Mouse (Mus musculus): ENCODE results near the gene Sco1.
A peak's percentile ranks its signal among the peaks of the same experiment; 100 is the strongest.
"Not testable (repeated sequence)": the region's sequence is repeated elsewhere in the genome, so short reads cannot be mapped to it uniquely, and the experiment has no call there.

Sco1 gene

DNA sequence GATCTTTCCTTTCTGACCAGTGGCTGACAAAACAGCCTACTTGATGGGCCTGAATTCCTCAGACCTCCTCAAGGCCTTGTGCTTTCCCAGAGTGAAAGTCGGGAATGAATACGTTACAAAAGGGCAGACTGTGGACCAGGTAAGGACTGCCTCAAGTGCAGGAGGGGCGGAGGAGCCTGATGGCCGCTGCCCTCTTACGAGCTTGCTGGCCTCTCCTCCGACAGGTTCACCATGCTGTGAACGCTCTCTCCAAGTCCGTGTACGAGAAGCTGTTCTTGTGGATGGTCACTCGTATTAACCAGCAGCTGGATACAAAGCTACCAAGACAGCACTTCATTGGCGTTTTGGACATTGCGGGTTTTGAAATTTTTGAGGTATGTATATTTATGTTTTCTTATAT is 34.8 kb downstream of the Sco1 start:
- no peak for DNase-seq

DNA sequence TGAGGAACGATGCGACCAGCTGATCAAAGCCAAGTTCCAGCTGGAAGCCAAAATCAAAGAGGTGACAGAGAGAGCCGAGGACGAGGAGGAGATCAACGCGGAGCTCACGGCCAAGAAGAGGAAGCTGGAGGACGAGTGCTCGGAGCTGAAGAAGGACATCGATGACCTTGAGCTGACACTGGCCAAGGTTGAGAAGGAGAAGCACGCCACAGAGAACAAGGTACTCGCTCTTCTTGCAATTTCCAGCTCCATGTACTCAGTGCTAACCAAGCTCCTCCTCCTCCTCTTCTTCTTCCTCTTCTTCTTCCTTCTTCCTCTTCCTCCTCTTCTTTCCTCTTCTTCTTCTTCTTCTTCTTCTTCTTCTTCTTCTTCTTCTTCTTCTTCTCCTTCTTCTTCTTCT is 39.9 kb downstream of the Sco1 start:
- DNase-seq = not testable (repeated sequence)

DNA sequence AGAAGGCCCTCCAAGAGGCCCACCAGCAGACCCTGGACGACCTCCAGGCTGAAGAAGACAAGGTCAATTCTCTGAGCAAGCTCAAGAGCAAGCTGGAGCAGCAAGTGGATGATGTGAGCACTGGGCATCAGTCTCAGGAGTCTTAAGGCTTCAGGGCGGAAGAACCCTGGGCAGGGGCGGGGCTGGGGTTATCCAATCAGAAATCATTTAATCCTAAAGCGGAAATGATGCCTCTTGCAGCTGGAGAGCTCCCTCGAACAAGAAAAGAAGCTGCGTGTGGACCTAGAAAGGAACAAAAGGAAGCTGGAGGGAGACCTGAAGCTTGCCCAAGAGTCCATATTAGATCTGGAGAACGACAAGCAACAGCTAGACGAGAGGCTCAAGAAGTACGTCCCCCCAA is 40.7 kb downstream of the Sco1 start:
- DNase-seq = no peak

DNA sequence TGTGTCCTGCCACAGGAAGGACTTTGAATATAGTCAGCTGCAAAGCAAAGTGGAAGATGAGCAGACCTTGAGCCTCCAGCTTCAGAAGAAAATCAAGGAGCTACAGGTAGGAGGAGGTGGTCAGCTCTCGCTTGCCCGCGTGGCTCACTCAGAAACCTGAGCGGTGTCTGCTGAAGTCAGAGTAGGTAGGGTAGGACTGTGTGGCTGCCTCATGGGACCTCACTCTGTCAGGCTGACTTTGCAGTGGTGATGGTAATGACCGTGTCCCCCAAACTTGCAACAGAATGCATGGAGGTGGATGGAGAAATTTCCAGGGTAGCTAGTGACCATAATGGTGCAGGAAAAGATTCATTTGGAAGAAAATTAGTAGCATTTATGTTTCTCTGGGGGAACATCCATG is 41.2 kb downstream of the Sco1 start:
- DNase-seq = no peak

DNA sequence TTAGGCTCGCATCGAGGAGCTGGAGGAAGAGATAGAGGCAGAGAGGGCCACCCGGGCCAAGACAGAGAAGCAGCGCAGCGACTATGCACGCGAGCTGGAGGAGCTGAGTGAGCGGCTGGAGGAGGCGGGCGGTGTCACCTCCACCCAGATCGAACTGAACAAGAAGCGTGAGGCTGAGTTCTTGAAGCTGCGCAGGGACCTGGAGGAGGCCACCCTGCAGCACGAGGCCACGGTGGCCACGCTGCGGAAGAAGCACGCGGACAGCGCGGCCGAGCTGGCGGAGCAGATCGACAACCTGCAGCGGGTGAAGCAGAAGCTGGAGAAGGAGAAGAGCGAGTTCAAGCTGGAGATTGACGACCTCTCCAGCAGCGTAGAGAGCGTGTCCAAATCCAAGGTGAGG is 42.0 kb downstream of the Sco1 start:
- no peak for DNase-seq

DNA sequence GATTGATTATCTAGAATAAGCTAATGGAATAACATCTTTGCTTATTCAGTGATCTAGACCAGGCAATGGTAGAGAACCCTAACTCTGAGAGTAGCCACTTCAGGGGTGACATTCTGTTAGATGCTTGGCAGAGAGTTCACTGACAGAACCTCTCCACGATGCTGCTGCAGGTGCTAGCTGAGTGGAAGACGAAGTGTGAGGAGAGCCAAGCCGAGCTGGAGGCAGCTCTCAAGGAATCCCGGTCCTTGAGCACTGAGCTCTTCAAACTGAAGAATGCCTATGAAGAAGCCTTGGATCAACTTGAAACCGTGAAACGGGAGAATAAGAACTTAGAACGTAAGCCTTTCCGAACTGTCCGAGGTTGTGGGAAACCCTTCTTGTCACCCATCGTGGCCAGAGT is 45.2 kb downstream of the Sco1 start:
- DNase-seq = no peak

DNA sequence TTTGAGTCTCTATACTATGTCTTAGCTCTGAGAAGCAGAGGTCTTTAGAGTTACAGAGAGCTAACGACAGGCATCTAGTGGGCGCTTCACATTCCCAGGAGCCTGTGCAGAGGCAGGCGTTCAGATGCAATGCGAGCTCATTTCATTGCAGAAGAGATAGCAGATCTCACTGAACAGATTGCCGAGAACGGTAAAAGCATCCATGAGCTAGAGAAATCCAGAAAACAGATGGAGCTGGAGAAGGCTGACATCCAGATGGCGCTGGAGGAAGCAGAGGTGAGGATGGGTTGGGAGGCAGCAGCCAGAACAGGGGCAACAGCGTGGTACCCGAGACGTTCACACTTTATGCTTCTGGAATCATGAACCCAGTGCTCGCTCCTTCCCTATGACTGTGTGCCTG is 46.0 kb downstream of the Sco1 start:
- DNase-seq = no peak

DNA sequence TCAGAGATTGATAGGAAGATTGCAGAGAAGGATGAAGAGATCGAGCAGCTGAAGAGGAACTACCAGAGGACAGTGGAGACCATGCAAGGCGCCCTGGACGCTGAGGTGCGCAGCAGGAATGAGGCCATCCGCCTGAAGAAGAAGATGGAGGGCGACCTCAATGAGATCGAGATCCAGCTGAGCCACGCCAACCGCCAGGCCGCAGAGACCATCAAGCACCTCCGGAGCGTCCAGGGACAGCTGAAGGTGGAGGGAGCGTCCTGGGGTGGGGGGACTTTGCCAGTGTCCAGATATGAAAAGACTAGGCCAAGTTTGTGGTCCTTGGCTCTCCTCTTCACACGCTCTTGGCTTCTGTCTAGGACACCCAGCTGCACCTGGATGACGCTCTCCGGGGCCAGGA is 46.8 kb downstream of the Sco1 start:
- no peak for DNase-seq

DNA sequence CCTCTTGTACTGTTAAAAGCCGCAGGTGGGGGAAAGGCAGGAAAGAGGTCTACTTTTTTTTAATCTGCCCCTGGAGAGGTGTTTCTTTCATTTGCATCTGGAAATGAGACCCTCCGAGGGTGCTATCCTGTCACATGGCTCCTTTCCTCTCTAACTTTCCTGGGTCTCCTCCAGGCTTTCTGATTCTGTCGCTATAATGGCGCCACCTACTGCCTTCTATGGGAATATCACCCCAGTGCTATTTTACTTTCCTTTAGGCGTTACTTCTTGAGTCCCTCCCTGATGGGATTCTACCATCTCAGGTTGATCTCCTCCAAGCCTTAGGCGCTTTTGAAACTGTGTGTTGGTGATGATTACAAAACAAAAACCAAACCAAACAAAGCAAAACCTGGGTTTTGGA is 47.7 kb downstream of the Sco1 start:
- DNase-seq = no peak

DNA sequence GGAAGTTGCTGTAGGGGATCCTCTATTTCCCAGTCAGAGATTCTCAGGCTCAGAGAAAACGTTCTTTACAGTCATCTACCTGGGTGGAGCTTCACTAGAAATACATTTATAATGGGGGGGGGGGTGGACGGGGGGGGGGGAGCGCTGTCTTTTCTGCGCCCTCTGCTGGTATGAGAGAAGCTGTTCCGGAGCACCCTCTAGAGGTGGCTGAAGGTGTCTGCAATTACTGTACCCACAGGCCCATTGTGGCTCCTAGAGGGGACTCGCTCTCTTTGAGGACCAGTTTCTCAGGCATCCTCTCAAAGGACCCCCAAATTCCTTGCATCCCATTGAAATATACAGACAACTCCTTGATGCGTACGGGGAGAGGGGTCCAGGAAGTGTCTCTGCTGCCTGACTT is 49.2 kb downstream of the Sco1 start:
- no peak for DNase-seq

DNA sequence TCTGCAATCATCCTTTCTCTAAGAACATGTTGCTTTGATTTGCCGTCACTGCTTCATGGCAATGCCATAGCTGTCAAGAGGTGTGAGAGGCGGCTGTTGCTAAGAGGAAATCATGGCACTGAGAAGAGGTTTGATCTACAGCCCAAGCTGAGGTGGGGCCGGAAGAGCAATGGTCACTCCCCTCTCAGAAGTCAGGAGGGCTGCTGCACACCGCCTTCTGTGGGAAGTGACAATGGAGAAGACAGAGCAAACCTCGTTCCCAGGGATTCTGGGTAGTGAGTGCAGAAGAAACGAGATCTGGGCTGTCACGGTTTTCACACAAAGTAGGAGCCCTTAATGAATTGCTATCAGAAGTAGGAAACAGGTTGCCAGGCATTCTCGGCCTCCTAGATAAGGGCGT is 50.8 kb downstream of the Sco1 start:
- no peak for DNase-seq

DNA sequence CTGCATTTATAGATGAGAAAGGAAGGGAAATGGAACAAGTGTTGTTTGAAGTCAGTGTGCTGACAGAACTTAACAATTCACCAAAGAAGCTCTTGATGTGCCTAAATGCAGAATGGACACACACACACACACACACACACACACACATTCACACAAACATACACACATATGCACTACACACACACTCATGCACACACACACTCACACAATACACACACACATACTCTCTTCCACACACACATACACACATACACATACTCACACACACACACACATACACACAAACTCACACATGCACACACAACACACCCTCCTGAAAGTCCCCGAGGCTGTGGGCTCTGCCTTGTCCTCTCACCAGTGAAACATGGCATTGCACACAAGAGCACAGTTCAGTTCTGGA is 51.8 kb downstream of the Sco1 start:
- no peak for DNase-seq

DNA sequence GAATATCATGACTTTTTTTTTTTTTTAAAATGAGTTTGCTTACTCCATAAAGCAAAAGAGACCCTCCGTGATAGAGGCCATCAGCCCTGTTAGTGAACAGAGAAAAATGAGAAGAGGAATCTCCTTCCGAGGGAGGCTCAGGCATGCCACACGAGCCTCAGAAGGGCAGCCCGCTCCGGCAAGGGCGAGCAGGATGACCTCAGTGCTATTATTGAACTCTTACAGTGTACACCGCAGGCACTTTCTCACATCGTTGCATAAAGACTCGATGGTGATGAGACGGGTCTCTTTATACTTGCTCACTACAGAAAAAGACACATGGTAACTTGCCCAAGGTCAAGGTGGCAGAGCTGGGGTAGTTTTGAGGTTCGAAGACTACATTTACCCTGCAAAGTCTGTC is 52.2 kb downstream of the Sco1 start:
- DNase-seq = no peak

DNA sequence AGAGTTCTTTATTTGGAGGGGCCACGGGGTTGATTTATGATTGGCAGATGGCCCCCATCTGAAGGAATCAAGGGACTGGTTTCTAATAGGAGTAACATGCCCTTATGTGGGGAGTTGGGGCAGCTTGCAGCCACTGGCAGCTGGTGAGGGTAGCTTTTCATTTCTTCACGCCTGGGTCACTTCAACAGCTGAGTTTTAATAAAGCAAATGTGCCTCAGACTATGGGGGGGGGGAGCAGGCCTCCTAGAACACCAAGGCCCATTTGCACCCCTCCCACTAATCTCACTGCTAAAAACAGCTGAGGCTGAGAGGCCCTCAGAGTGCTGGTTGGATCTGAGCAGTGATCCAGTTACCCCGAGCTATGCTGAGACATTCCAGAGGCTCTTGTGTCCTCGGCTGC is 53.2 kb downstream of the Sco1 start:
- DNase-seq = no peak

DNA sequence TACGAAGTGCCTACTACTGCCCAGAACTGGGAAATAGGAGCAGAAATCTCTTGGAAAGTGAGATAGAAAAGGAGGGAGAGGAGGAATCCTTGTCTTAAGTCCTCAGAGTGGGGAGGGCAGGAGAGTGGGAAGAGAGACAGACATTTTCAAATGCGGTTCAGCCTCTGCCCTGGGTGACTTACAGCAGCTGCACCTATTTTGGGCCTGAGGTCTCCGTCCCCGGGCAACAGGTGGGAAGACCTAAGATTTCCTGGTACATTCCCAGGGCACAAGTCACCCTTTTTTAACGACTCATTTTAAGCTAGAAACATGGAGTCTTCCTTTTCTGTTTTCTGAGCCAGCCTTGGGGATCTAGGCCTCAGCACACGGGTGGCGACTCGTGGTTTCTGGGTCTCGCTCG is 54.5 kb downstream of the Sco1 start:
- DNase-seq = no peak

DNA sequence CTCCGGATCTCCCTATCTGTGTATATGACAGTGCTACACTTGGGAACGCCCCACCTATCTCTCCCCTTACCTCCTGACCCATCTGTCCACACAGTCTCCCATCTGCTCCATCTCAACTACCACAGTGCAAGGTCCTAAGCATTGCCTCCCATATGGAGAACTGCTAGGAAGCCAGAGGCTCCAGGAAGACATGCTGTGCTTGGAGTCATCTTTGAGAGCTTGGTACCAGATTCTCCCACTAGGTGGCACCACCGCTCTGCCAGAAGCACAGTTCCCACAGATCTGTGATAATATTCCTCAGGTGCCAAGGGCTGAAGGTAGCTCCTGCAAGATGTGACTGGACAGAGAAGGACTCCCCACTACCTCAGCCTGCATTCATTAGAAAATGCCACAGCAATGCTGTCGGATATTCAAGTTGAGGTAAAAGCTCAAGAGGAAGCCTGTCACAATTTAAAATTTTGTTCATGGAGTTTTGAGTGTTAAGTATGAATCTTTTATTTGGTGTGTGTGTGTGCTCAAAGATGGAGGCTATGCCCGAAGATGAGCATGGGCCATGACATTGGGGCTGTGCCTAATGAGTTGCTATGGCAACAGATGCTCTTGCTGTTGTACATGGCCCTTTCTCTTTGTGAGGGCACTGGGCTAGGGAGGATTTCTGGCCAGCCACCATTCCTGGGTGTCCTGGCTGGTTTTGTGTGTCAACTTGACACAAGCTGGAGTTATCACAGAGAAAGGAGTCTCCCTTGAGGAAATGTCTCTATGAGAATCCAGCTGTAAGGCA is 57.9 kb downstream of the Sco1 start:
- peak; percentile 43 for DNase-seq

DNA sequence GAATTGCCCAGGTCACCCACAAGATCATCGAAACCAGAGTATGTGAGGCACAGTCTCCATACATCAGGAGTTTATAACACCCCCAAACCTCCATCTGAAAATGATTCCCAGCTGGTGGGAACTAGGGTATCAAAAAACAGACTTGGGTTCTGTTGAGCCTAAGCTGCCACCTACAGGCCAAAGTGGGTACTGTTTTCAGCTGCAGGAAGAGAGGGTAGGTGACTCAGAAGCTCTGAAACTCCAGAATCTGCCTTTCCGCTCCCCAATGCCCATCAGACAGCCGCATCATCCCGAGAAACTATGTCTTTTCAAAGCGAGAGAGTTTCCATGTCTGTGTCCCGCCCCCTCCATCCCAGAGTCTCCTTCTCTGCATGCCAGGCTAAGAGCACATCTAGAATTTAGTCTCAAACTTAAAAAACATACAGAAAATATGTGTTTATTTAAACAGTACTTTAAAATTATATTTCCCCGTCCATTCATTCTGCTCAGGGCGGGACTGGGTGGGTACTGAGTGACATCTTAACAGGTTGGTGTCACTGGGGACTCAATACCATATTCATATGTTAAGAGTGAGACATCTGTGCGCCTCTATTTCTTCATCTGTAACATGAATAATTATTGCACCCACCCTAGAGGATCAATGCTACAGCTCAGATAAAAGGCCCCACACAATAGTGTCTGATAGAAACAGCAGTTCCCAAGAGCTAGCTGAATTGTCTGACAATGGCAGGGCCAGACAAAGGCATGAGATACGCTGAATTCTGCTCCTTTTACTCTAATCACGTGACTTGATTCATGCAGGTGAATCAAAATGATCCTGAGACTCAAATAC is 59.8 kb downstream of the Sco1 start:
- DNase-seq = peak; percentile 11

DNA sequence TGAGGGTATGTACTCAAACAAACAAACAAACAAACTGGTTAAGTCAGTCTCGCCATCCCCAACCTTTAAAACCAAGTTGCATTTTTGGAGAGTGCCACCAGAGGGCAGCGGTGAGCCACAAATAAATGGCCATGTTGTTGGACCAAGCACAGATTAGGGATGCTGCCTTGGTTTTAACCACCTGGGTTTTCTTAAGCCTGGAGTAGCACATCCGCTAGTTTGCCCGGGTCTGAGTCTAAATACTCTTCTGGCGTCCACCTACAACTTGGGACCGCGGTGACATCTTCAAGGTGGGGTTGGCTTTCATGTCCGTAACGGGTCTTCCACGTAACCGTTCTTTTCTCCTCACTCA is 60.4 kb downstream of the Sco1 start:
- DNase-seq = peak; percentile 12

DNA sequence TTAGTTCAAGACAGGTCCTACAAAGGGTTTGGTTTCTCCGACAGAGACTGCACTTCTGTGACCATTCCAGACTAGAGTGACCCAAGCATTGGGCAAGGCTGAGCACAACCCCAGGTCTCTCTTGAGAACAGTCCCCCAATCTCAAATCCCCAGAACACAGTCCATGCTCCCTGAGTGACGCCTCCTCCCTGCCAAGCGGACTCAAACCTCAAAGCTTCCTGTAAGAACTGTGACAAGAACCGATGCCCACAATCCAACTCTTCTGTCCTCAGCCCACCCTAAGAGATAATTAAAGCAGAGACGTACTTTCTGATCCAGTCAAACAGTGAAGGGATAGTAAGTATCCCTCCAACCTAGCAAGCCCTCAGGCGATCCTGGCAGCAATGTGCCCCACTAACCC is 60.9 kb downstream of the Sco1 start:
- DNase-seq = no peak

DNA sequence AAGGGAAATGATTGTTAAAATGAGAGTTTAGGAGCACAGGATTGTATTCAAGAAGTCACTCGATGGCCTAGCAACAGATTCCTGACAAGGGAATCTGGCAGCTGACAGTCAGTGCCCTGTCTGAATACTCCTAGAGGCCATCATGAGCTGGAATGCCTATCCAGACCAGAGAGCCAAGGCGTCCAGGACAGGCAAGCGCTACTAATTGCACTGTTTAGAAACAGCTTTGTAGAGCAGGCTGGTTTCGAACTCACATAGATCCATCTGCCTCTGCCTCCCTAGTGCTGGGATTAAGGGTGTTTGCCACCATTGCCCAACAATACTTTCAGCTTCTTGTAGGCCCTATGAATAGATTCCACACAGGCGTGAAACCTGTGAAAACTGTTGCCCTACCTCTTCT is 61.8 kb downstream of the Sco1 start:
- no peak for DNase-seq

DNA sequence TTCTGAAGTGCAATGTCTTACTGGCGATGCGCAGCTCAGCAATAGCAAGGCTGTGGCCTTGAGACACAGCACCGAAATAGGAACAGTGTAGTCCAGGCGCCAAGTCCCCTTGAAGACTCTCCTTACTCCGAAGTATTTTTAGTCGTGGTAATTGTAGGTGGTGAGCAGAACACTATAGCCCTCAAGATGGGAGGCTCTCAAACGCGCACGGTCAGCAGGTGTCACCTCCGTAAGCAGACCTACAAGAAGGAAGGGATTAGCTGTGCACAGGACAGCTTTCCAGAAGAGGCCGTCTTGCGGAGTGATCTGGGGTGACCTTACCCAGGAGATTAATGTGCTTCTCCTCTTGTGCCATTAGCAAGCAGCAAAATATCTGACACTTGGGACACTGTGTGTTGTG is 62.4 kb downstream of the Sco1 start:
- DNase-seq = no peak
